Mouse (Mus musculus): Measurements from ENCODE around the gene Micall2.

Micall2 gene

DNA sequence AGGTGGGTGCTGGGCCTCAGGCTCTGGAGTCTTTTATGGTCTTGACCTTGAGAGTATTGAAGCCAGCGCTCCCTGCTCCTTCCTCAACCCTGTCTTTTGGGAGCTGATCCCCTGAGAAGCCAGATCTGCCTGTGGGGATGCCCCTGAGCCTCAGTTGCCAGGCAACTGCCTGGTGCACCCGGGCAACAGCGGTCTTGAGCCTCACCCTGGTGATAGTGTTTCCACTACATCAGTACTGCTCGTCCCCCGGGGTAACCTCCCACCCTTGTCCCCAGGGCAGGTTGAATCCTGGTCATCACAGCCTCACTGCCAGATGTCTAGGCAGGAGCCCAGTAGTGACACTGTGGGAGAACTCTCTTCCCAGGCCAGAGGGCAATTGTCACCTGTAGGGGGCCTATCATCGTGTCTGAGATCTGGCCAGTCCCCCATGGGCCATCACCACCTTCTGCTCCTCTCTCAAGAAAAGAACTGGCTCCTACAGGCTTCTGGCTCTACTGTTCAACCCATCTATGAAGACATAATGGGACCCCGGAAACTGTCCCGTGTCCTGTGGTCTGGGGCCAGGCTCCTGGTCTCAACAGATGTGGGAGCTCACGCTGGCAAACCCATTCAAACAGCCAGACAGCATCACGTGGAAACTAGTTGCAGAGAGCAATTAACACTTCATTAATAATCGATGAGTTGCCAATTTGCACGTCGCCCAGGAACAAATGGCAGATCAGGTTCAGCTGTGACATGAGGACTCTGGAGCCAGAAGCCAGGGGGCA is 61.0 kb downstream of the Micall2 start:
- DNase-seq, result no peak

DNA sequence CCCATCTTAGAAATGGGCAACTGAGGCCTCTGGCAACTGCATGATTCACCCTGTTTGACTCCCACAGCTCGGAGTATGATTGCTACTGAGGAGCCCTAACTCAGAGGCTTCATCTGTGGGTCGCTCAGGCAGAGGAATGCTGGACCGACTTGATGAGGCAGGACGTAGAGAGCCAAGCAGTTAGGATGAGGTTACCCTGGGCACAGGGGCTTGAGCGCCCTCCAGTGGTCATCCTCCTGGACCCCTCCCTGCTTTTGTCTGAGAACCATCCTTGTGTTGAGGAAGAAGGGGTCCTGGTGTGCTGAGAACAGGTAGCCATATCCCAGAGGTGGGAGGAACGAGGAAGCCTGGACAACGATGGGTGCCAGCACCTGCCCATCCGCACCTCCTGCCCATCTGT is 66.8 kb downstream of the Micall2 start:
- no peak for DNase-seq

DNA sequence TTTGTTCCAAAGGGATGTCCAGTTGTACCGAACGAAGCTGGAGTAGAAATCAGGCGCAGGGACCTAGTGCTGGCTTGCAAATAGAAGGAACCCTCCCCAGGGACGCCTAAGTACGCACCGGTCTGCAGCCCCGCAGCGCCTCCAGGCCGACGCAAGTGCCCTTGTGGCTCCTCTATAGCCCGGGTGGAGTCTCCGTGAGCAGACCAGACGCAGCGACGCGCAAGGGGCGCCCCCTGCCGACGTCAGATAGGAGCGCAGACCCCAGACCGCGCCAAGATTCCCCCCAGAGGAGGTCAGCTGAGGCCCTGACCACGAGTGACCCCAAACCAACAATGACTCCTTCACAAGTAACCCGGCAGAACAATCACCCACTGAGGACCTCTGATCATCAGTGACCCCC is 67.6 kb downstream of the Micall2 start:
- DNase-seq, result peak; percentile 11

DNA sequence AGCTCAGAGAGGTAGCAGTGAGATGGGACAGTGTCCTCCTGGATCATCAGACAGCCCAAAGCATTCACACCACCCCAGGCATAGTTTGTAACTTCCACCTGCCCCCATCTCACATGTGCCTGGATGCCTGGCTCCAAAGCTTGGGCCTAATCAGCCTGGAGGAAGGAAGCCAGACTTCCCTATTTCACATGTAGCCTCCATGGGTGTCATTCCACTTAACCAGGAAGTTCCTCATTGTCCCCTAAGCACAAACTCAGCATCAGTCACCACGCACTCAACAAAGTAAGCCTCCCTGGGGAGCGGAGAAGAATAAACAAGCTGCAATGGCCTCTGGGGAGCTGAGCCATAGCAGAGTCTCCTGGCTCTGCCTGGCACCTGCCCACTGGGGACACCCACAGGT is 69.6 kb downstream of the Micall2 start:
- no peak for DNase-seq

DNA sequence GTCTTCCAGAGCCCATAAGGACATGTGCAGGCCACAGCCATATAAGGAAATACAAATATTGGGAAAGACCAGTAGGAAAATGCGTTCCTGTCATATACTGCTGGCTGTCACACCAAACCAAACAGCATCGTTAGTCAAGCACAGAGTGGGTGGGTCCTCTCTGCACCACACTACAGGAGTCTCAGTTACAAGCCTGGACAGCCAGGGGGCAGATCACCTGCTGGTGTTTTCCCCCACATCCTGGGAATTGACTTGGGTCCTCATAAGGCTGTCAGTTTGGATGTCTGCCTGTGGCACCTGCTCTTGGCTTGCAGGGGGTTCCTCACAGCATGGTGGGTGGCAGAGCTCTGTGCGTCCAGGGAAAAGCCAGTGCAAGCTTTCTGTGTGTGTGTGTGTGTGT is 70.8 kb downstream of the Micall2 start:
- DNase-seq, result no peak

DNA sequence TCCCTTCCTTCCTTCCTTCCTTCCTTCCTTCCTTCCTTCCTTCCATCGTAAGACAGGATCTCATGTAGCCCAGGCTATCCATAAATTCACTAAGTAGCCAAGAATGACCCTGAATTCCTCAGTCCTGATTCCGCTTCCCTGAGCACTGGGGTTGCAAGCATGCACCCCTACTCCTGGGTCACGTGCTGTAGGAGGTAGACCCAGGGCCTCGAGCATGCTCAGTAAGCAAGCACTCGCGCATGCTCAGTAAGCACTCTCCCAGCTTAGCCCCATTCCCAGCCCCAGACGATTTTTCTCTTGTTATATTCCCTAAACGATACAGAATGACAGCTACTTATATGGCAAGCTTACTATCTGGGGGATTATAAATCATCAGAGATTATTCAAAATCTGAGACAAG is 74.4 kb downstream of the Micall2 start:
- no peak for DNase-seq

DNA sequence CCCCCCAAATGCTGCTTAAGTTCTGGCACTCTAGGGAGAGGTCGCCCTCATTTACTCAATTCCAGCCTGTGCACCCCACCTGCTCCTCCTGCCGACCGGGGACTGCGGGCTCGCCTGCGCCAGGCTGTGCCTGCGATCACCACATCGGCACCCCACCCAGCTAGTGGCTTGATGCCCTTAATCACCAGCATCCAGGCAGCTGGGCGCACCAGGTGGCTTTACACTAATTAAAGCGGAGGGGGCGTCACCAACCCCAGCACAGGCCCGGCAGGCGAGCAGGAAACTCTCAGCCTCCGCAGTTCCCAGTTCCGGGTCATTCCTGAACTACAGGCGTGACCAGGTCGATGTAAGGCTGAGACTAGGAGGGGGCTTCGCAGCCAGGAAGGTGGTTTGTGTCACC is 76.8 kb downstream of the Micall2 start:
- DNase-seq, result no peak

DNA sequence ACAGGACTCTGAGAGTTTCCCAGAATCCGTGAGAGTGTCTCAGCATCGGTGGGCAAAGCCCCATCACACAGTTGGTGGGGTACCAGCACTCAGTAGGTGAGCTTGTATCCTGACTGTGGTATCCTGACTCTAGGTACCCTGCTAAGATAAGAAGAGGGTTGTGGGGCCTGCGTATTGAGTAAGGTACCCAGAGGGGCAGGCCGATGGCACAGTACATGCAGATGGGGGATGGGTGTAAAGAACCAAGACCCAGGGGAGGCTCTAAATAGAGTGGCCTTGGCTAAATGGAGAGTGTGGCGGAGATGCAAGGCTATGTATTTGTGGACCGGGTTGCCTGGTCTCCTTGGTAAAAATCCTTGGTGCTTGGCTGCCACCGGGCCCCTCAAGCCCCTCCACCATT is 77.3 kb downstream of the Micall2 start:
- DNase-seq, result no peak

DNA sequence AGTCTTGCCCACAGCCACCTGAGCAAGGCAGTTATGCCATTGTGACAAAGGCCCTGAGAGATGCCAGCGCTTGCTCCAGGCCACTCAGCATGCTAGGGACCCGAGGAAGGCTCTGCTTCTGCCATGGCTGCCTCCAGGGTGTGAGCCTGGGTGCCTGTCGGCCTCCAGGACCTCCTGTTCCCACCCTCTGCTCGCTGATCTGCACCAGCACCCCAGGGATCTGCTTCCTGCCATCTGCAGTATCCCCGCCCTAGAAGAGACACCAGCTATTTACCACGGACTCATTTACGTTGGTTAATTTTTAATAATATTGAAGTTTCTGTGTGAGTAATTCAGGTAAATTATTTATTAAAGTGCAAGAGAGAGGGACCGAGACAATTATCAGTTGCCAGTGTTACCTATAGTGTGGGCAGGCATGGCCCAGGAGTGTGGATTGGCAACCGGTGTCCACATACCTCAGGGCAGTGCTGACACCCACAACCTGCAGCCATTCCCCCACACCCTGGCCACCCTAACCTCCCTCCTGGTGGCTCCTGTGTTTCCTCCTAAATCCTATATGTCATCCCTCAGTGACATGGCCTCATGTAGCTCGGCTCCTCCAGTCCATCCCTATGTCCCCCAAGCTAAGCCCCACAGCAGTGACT is 78.1 kb downstream of the Micall2 start:
- no peak for DNase-seq

Measured in layer of hippocampus, adult 9-11 months (tissue).